Mouse (Mus musculus): ENCODE results near the gene Dusp2. TPM values are rescaled to one million over a fixed set of nuclear protein-coding genes. Genes with fewer than 3 reads are reported as not detected.
"Not testable (repeated sequence)": the region's sequence is repeated elsewhere in the genome, so short reads cannot be mapped to it uniquely, and the experiment has no call there.

The Dusp2 gene
- polyA plus RNA-seq, 1 experiment = 13.9 TPM

- no peak overlapping the region for H3ac ChIP-seq (ENCODE audit: control insufficient read depth, insufficient read length, low read depth)
- no peaks in the 10 kb centered on the region for H3K27me3 ChIP-seq (ENCODE audit: control insufficient read depth, insufficient read depth, insufficient read length)
- H3K4me3 ChIP-seq (ENCODE audit: insufficient read depth, poor library complexity, severe bottlenecking) = no peak overlapping the region
- H3K79me2 ChIP-seq (ENCODE audit: control insufficient read depth, insufficient read depth) = no peaks in the 10 kb centered on the region
- peaks cover 44% of the 10 kb centered on the region for H3K36me3 ChIP-seq (ENCODE audit: control insufficient read depth, insufficient read depth)
- TF ChIP-seq MYOD1 (IDR thresholded peaks at IDR 0.05; ENCODE audit: control insufficient read depth, insufficient read length, low read depth) (no peak), CEBPB (IDR thresholded peaks at IDR 0.05; ENCODE audit: low read depth) (no peak), MAX (IDR thresholded peaks at IDR 0.05) (no peak), USF1 (IDR thresholded peaks at IDR 0.05; ENCODE audit: low read depth) (no peak), FOSL1 (IDR thresholded peaks at IDR 0.05; ENCODE audit: insufficient read depth, low read length, poor library complexity, severe bottlenecking) (no peak), MYOG (IDR thresholded peaks at IDR 0.05; ENCODE audit: control insufficient read depth, extremely low read depth, insufficient read length) (no peak), CTCF (IDR thresholded peaks at IDR 0.05; ENCODE audit: control insufficient read depth, insufficient read depth, insufficient read length) (no peak)
- no peaks in the 10 kb centered on the region for H3K79me3 ChIP-seq (ENCODE audit: low read depth)
Measured at GRCm38 (mm10) chr2:127301883-127302282, 34.1 kb upstream of the Dusp2 start.

- H3K27me3 ChIP-seq (ENCODE audit: control insufficient read depth, insufficient read depth, insufficient read length); H3K4me3 ChIP-seq (ENCODE audit: insufficient read depth, poor library complexity, severe bottlenecking); H3K79me2 ChIP-seq (ENCODE audit: control insufficient read depth, insufficient read depth); H3ac ChIP-seq (ENCODE audit: control insufficient read depth, insufficient read length, low read depth); H3K79me3 ChIP-seq (ENCODE audit: low read depth): not testable (repeated sequence)
- peaks cover 20% of the 10 kb centered on the region for H3K36me3 ChIP-seq (ENCODE audit: control insufficient read depth, insufficient read depth)
Measured at GRCm38 (mm10) chr2:127304192-127304591, 31.8 kb upstream of the Dusp2 start.

- Histone ChIP-seq H3K79me2 (ENCODE audit: control insufficient read depth, insufficient read depth) (no peaks in the 10 kb centered on the region), H3ac (ENCODE audit: control insufficient read depth, insufficient read length, low read depth) (no peak overlapping the region), H3K27me3 (ENCODE audit: control insufficient read depth, insufficient read depth, insufficient read length) (no peaks in the 10 kb centered on the region), H3K79me3 (ENCODE audit: low read depth) (no peaks in the 10 kb centered on the region), H3K4me3 (ENCODE audit: insufficient read depth, poor library complexity, severe bottlenecking) (no peak overlapping the region), H3K36me3 (ENCODE audit: control insufficient read depth, insufficient read depth) (peaks cover 16% of the 10 kb centered on the region)
- TF ChIP-seq FOSL1 (IDR thresholded peaks at IDR 0.05; ENCODE audit: insufficient read depth, low read length, poor library complexity, severe bottlenecking) = no peak
- TF ChIP-seq USF1 (IDR thresholded peaks at IDR 0.05; ENCODE audit: low read depth) = no peak
- TF ChIP-seq CEBPB (IDR thresholded peaks at IDR 0.05; ENCODE audit: low read depth) = no peak
Measured at GRCm38 (mm10) chr2:127304609-127305210, 31.2 kb upstream of the Dusp2 start.

GRCm38 (mm10) chr2:127306123-127306522 is 29.8 kb upstream of the Dusp2 start:
- H3K79me2 ChIP-seq (ENCODE audit: control insufficient read depth, insufficient read depth) = no peaks in the 10 kb centered on the region
- no peaks in the 10 kb centered on the region for H3K27me3 ChIP-seq (ENCODE audit: control insufficient read depth, insufficient read depth, insufficient read length)

GRCm38 (mm10) chr2:127307179-127307578 is 28.8 kb upstream of the Dusp2 start:
- Histone ChIP-seq H3K36me3 (ENCODE audit: control insufficient read depth, insufficient read depth) (no peaks in the 10 kb centered on the region), H3K79me3 (ENCODE audit: low read depth) (no peaks in the 10 kb centered on the region), H3ac (ENCODE audit: control insufficient read depth, insufficient read length, low read depth) (no peak overlapping the region), H3K27me3 (ENCODE audit: control insufficient read depth, insufficient read depth, insufficient read length) (no peaks in the 10 kb centered on the region), H3K79me2 (ENCODE audit: control insufficient read depth, insufficient read depth) (no peaks in the 10 kb centered on the region), H3K4me3 (ENCODE audit: insufficient read depth, poor library complexity, severe bottlenecking) (no peak overlapping the region)
- TF ChIP-seq MAX (IDR thresholded peaks at IDR 0.05) (no peak), FOSL1 (IDR thresholded peaks at IDR 0.05; ENCODE audit: insufficient read depth, low read length, poor library complexity, severe bottlenecking) (no peak), MYOG (IDR thresholded peaks at IDR 0.05; ENCODE audit: control insufficient read depth, extremely low read depth, insufficient read length) (no peak), MYOD1 (IDR thresholded peaks at IDR 0.05; ENCODE audit: control insufficient read depth, insufficient read length, low read depth) (no peak), CEBPB (IDR thresholded peaks at IDR 0.05; ENCODE audit: low read depth) (no peak), USF1 (IDR thresholded peaks at IDR 0.05; ENCODE audit: low read depth) (no peak), CTCF (IDR thresholded peaks at IDR 0.05; ENCODE audit: control insufficient read depth, insufficient read depth, insufficient read length) (no peak)

More at GRCm38 (mm10) chr2:127306123-127306522, 29.8 kb upstream of the Dusp2 start:
- no peak overlapping the region for H3ac ChIP-seq (ENCODE audit: control insufficient read depth, insufficient read length, low read depth)
- TF ChIP-seq MYOG (IDR thresholded peaks at IDR 0.05; ENCODE audit: control insufficient read depth, extremely low read depth, insufficient read length) (no peak), MAX (IDR thresholded peaks at IDR 0.05) (no peak), USF1 (IDR thresholded peaks at IDR 0.05; ENCODE audit: low read depth) (no peak), CEBPB (IDR thresholded peaks at IDR 0.05; ENCODE audit: low read depth) (no peak), FOSL1 (IDR thresholded peaks at IDR 0.05; ENCODE audit: insufficient read depth, low read length, poor library complexity, severe bottlenecking) (no peak), CTCF (IDR thresholded peaks at IDR 0.05; ENCODE audit: control insufficient read depth, insufficient read depth, insufficient read length) (no peak), MYOD1 (IDR thresholded peaks at IDR 0.05; ENCODE audit: control insufficient read depth, insufficient read length, low read depth) (no peak)
- no peaks in the 10 kb centered on the region for H3K79me3 ChIP-seq (ENCODE audit: low read depth)
- peaks cover 7% of the 10 kb centered on the region for H3K36me3 ChIP-seq (ENCODE audit: control insufficient read depth, insufficient read depth)
- H3K4me3 ChIP-seq (ENCODE audit: insufficient read depth, poor library complexity, severe bottlenecking) = no peak overlapping the region

- Histone ChIP-seq H3K27me3 (ENCODE audit: control insufficient read depth, insufficient read depth, insufficient read length) (no peaks in the 10 kb centered on the region), H3K79me3 (ENCODE audit: low read depth) (no peaks in the 10 kb centered on the region), H3ac (ENCODE audit: control insufficient read depth, insufficient read length, low read depth) (no peak overlapping the region), H3K79me2 (ENCODE audit: control insufficient read depth, insufficient read depth) (no peaks in the 10 kb centered on the region), H3K36me3 (ENCODE audit: control insufficient read depth, insufficient read depth) (no peaks in the 10 kb centered on the region), H3K4me3 (ENCODE audit: insufficient read depth, poor library complexity, severe bottlenecking) (no peak overlapping the region)
- TF ChIP-seq MYOG (IDR thresholded peaks at IDR 0.05; ENCODE audit: control insufficient read depth, extremely low read depth, insufficient read length) (no peak), MYOD1 (IDR thresholded peaks at IDR 0.05; ENCODE audit: control insufficient read depth, insufficient read length, low read depth) (no peak), USF1 (IDR thresholded peaks at IDR 0.05; ENCODE audit: low read depth) (no peak), MAX (IDR thresholded peaks at IDR 0.05) (no peak), CTCF (IDR thresholded peaks at IDR 0.05; ENCODE audit: control insufficient read depth, insufficient read depth, insufficient read length) (no peak), FOSL1 (IDR thresholded peaks at IDR 0.05; ENCODE audit: insufficient read depth, low read length, poor library complexity, severe bottlenecking) (no peak), CEBPB (IDR thresholded peaks at IDR 0.05; ENCODE audit: low read depth) (no peak)
Measured at GRCm38 (mm10) chr2:127308660-127309059, 27.3 kb upstream of the Dusp2 start.

Data from C2C12 (cell line).